Mouse (Mus musculus): ENCODE data around the gene Nkx2-9.

DNA sequence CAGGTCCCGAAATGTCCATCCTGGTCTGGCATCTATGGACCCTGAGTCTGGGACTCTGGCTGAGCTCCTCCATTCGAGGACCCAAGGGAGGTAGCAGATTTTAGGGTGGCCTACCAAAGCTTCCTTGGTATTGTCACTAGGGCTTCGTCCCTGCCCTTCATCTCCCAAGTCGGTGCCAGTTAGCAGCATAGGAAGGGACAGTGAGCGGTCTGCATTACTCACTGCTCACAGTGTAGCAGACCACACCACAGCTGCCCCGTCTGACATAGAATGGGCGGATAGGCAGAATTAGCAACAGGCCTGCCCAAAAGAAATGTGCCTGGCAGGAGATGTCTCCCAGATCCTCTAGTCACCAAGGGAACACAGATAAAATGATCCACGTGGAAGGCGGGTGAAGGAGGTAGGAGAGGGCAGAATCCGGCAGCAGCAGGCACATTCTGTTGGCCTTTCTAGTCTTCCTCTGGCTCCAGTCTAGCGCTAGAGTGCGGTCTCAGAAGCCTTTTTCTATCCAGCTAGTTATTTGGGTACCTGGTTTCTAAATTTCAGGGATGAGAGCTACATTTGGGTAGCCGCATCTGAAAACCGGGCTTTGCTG lies 929 bp upstream of the Nkx2-9 start:
- no peak for TF ChIP-seq CTCF (IDR thresholded peaks at IDR 0.05; ENCODE audit: low read depth, low read length)
- no peak for TF ChIP-seq POLR2A (IDR thresholded peaks at IDR 0.05; ENCODE audit: extremely low read depth, insufficient read depth, low read length)

Data from liver, adult 2 months (tissue).